Mouse (Mus musculus) heart, embryonic 13.5 days (tissue): ENCODE measurements at regions not wholly inside any gene's neighbourhood (a gene's known extent, or its start where the extent isn't known, plus 50 kb on each side); places are given as distances from the start of the nearest gene placed in this dataset.
A peak's percentile ranks its signal among the peaks of the same experiment; 100 is the strongest.
"Not testable (repeated sequence)": the region's sequence is repeated elsewhere in the genome, so short reads cannot be mapped to it uniquely, and the experiment has no call there.

Experiments
- ATAC-seq: fragments of 200-750 bp; cut with Nextera tagmentation; 2 replicates; pipeline ENCODE4 v1.8.0; 2017; ENCODE audit warnings: moderate TSS enrichment; ENCODE audit not compliant: insufficient number of reproducible peaks, low FRiP score, low TSS enrichment; ENCODE audit errors: extremely low read depth
- H3K27ac ChIP-seq: fragments of 300-500 bp; sonication (generic); replicated peaks from 2 replicates; pipeline ENCODE4 v1.5.1; 2015; ENCODE audit warnings: moderate library complexity, mild to moderate bottlenecking, inconsistent platforms
- H3K27me3 ChIP-seq: fragments of 300-500 bp; sonication (generic); replicated peaks from 2 replicates; pipeline ENCODE4 v1.6.1; 2015; ENCODE audit warnings: mild to moderate bottlenecking, inconsistent platforms
- H3K36me3 ChIP-seq: fragments of 300-500 bp; sonication (generic); 2 replicates; pipeline ENCODE4 v1.6.1; 2015; ENCODE audit warnings: mild to moderate bottlenecking, inconsistent platforms
- H3K4me1 ChIP-seq: fragments of 300-500 bp; sonication (generic); 2 replicates; pipeline ENCODE4 v1.6.1; 2015; ENCODE audit warnings: inconsistent platforms
- H3K4me2 ChIP-seq: fragments of 300-500 bp; sonication (generic); 2 replicates; pipeline ENCODE4 v1.6.1; 2015; ENCODE audit warnings: inconsistent platforms, mild to moderate bottlenecking, moderate library complexity
- H3K4me3 ChIP-seq: fragments of 300-500 bp; sonication (generic); 2 replicates; pipeline ENCODE4 v1.5.1; 2015; ENCODE audit warnings: moderate library complexity, mild to moderate bottlenecking, inconsistent platforms
- H3K9ac ChIP-seq: fragments of 300-500 bp; sonication (generic); 2 replicates; pipeline ENCODE4 v1.6.1; 2015; ENCODE audit warnings: inconsistent platforms, mild to moderate bottlenecking, moderate library complexity
- H3K9me3 ChIP-seq: fragments of 300-500 bp; sonication (generic); 2 replicates; pipeline ENCODE4 v1.6.1; 2016; ENCODE audit warnings: inconsistent platforms
- WGBS: fragments of 180-500 bp; shearing (Covaris S2); methylation state at CpG from one replicate; pipeline ENCODE4 v1.1.7; 2015; ENCODE audit warnings: mixed read lengths; 5-methylcytosine and 5-hydroxymethylcytosine counted together

- H3K4me2 ChIP-seq, H3K9ac ChIP-seq, H3K9me3 ChIP-seq, H3K4me1 ChIP-seq, ATAC-seq, H3K4me3 ChIP-seq, H3K36me3 ChIP-seq, H3K27ac ChIP-seq, H3K27me3 ChIP-seq: not testable (repeated sequence)
- 76% methylated on average over 5 of the region's 9 CpGs for WGBS
Measured at GRCm38 (mm10) chr3:7811301-7811700, 1191.1 kb upstream of the 1700008P02Rik start.

GRCm38 (mm10) chr3:7805121-7805520 lies 1184.9 kb upstream of the 1700008P02Rik start:
- H3K4me1 ChIP-seq, H3K27me3 ChIP-seq, H3K27ac ChIP-seq, H3K36me3 ChIP-seq, H3K9ac ChIP-seq, H3K4me3 ChIP-seq, H3K9me3 ChIP-seq, H3K4me2 ChIP-seq, ATAC-seq: not testable (repeated sequence)
- WGBS = 83% methylated on average over 2 of the region's 2 CpGs

- WGBS = 67% methylated on average over 1 of the region's 1 CpGs
- H3K9me3 ChIP-seq = no peaks in the 10 kb centered on the region
- ATAC-seq = no peak
Measured at GRCm38 (mm10) chr3:7804209-7804608, 1184.0 kb upstream of the 1700008P02Rik start.

GRCm38 (mm10) chr3:7799486-7799885 lies 1179.2 kb upstream of the 1700008P02Rik start:
- no peaks in the 10 kb centered on the region for H3K27me3 ChIP-seq
- H3K36me3 ChIP-seq = no peaks in the 10 kb centered on the region
- no peak overlapping the region for H3K9ac ChIP-seq
- H3K4me2 ChIP-seq = no peak overlapping the region
- no peaks in the 10 kb centered on the region for H3K9me3 ChIP-seq
- H3K4me1 ChIP-seq = no peaks in the 10 kb centered on the region
- H3K4me3 ChIP-seq = no peak overlapping the region
- 64% methylated on average over 4 of the region's 4 CpGs for WGBS
- no peak overlapping the region for H3K27ac ChIP-seq
- no peak for ATAC-seq

More at GRCm38 (mm10) chr3:7804209-7804608, 1184.0 kb upstream of the 1700008P02Rik start:
- no peaks in the 10 kb centered on the region for H3K4me1 ChIP-seq
- H3K9ac ChIP-seq = no peak overlapping the region
- H3K36me3 ChIP-seq = no peaks in the 10 kb centered on the region
- H3K4me2 ChIP-seq = no peak overlapping the region
- H3K4me3 ChIP-seq = no peak overlapping the region
- H3K27ac ChIP-seq = no peak overlapping the region
- H3K27me3 ChIP-seq = no peaks in the 10 kb centered on the region

GRCm38 (mm10) chr3:7787665-7788064 lies 1167.4 kb upstream of the 1700008P02Rik start:
- WGBS = 80% methylated on average over 5 of the region's 5 CpGs
- ATAC-seq = no peak
- Histone ChIP-seq H3K27ac (no peak overlapping the region), H3K4me2 (no peak overlapping the region), H3K9ac (no peak overlapping the region), H3K4me3 (no peak overlapping the region), H3K36me3 (no peaks in the 10 kb centered on the region), H3K4me1 (no peaks in the 10 kb centered on the region), H3K27me3 (no peaks in the 10 kb centered on the region), H3K9me3 (no peaks in the 10 kb centered on the region)

GRCm38 (mm10) chr3:7785096-7785495 lies 1164.9 kb upstream of the 1700008P02Rik start:
- Histone ChIP-seq H3K4me3 (no peak overlapping the region), H3K27me3 (no peaks in the 10 kb centered on the region), H3K27ac (no peak overlapping the region), H3K4me1 (no peaks in the 10 kb centered on the region), H3K9me3 (no peaks in the 10 kb centered on the region), H3K9ac (no peak overlapping the region), H3K4me2 (no peak overlapping the region), H3K36me3 (no peaks in the 10 kb centered on the region)
- no peak for ATAC-seq
- 80% methylated on average over 2 of the region's 2 CpGs for WGBS

GRCm38 (mm10) chr3:7755445-7755844 lies 1135.2 kb upstream of the 1700008P02Rik start:
- Histone ChIP-seq H3K4me2 (no peak overlapping the region), H3K27me3 (no peaks in the 10 kb centered on the region), H3K36me3 (no peaks in the 10 kb centered on the region), H3K4me1 (peaks cover 10% of the 10 kb centered on the region), H3K9me3 (no peaks in the 10 kb centered on the region), H3K9ac (no peak overlapping the region), H3K27ac (peak overlapping the region; percentile 13), H3K4me3 (no peak overlapping the region)
- 18% methylated on average over 4 of the region's 4 CpGs for WGBS
- peak; percentile 31; the same call in 1 of the 2 replicates for ATAC-seq

GRCm38 (mm10) chr3:7713741-7714140 lies 1093.5 kb upstream of the 1700008P02Rik start:
- H3K4me3 ChIP-seq = no peak overlapping the region
- H3K9me3 ChIP-seq = no peaks in the 10 kb centered on the region
- no peaks in the 10 kb centered on the region for H3K36me3 ChIP-seq
- no peaks in the 10 kb centered on the region for H3K27me3 ChIP-seq
- no peak for ATAC-seq
- H3K27ac ChIP-seq = no peak overlapping the region
- 74% methylated on average over 2 of the region's 2 CpGs for WGBS
- no peak overlapping the region for H3K4me2 ChIP-seq
- no peaks in the 10 kb centered on the region for H3K4me1 ChIP-seq
- H3K9ac ChIP-seq = no peak overlapping the region

- H3K4me2 ChIP-seq = no peak overlapping the region
- no peak overlapping the region for H3K4me3 ChIP-seq
- no peaks in the 10 kb centered on the region for H3K9me3 ChIP-seq
- no peaks in the 10 kb centered on the region for H3K4me1 ChIP-seq
- no peaks in the 10 kb centered on the region for H3K36me3 ChIP-seq
- H3K27me3 ChIP-seq = no peaks in the 10 kb centered on the region
- H3K27ac ChIP-seq = no peak overlapping the region
- H3K9ac ChIP-seq = no peak overlapping the region
- no peak for ATAC-seq
Measured at GRCm38 (mm10) chr3:7713130-7713529, 1092.9 kb upstream of the 1700008P02Rik start.

- Histone ChIP-seq H3K36me3 (no peaks in the 10 kb centered on the region), H3K9ac (no peak overlapping the region), H3K27me3 (no peaks in the 10 kb centered on the region), H3K4me3 (no peak overlapping the region), H3K4me2 (no peak overlapping the region), H3K4me1 (no peaks in the 10 kb centered on the region), H3K27ac (no peak overlapping the region), H3K9me3 (no peaks in the 10 kb centered on the region)
- ATAC-seq = no peak
- 73% methylated on average over 2 of the region's 2 CpGs for WGBS
Measured at GRCm38 (mm10) chr3:7712466-7712865, 1092.2 kb upstream of the 1700008P02Rik start.

GRCm38 (mm10) chr3:7708609-7709008 lies 1088.4 kb upstream of the 1700008P02Rik start:
- Histone ChIP-seq H3K4me3 (no peak overlapping the region), H3K27me3 (no peaks in the 10 kb centered on the region), H3K9me3 (no peaks in the 10 kb centered on the region), H3K27ac (no peak overlapping the region), H3K36me3 (no peaks in the 10 kb centered on the region), H3K9ac (no peak overlapping the region), H3K4me2 (no peak overlapping the region), H3K4me1 (no peaks in the 10 kb centered on the region)
- WGBS = 51% methylated on average over 2 of the region's 2 CpGs
- no peak for ATAC-seq

- no peak for ATAC-seq
- H3K4me1 ChIP-seq = no peaks in the 10 kb centered on the region
- H3K4me3 ChIP-seq = no peak overlapping the region
- H3K4me2 ChIP-seq = no peak overlapping the region
- no peak overlapping the region for H3K27ac ChIP-seq
- H3K36me3 ChIP-seq = no peaks in the 10 kb centered on the region
- WGBS = 82% methylated on average over 1 of the region's 1 CpGs
- no peaks in the 10 kb centered on the region for H3K27me3 ChIP-seq
- no peak overlapping the region for H3K9ac ChIP-seq
- no peaks in the 10 kb centered on the region for H3K9me3 ChIP-seq
Measured at GRCm38 (mm10) chr3:7683536-7683935, 1063.3 kb upstream of the 1700008P02Rik start.
